Mouse (Mus musculus) heart, adult 2 months (tissue): ENCODE results near the gene Slc48a1.

Experiments used
- CTCF ChIP-seq: fragments of 200-600 bp; IDR thresholded peaks from 2 replicates; pipeline ENCODE4 v1.8.1; 2022; ENCODE audit warnings: antibody characterized with exemption, mild to moderate bottlenecking, moderate library complexity
- POLR2A ChIP-seq: fragments of 200-500 bp; IDR thresholded peaks from 2 replicates; pipeline ENCODE4 v1.6.1; 2011; ENCODE audit warnings: mild to moderate bottlenecking, low read depth, low read length, control low read depth; ENCODE audit not compliant: insufficient read depth

GRCm38 (mm10) chr15:97831242-97831986, 53.1 kb downstream of the Slc48a1 start:
- TF ChIP-seq CTCF (peak; percentile 48), POLR2A (peak; percentile 59; the same call in 1 of the 2 replicates)
